Mouse (Mus musculus) inflammation-experienced regulatory T-cells, adult 16 weeks (primary cell): Measurements from ENCODE around the gene Mc3r. TPM values are rescaled to one million over a fixed set of nuclear protein-coding genes. Genes with fewer than 3 reads are reported as not detected.

Source experiments
- polyA plus RNA-seq: library from polyadenylated mRNA; unstranded; fragments of 100-300 nt; shearing (Covaris generic); gene quantifications from one replicate; pipeline ENCODE4 v1.2.1, GENCODE M21; 2017

Gene Mc3r
- not detected for polyA plus RNA-seq

GRCm38 (mm10) chr2:172248106-172248764 is at the start of gene Mc3r:
TSS of gene Mc3r (plus strand) at chr2:172248492.

Other genes starting within 250 kb of the Mc3r start
- not detected for gene Cbln4, start 205.0 kb upstream of the Mc3r start, polyA plus RNA-seq
- gene Fam210b, start 97.1 kb downstream of the Mc3r start, polyA plus RNA-seq, result 24.9 TPM
- 6.9 TPM for gene Aurka, start 122.0 kb downstream of the Mc3r start, polyA plus RNA-seq
- gene Cstf1, start 122.2 kb downstream of the Mc3r start, polyA plus RNA-seq, result 39.1 TPM
- 10.3 TPM for gene Cass4, start 145.3 kb downstream of the Mc3r start, polyA plus RNA-seq
- 162 TPM for gene Rtf2, start 192.1 kb downstream of the Mc3r start, polyA plus RNA-seq
- 7.0 TPM for gene Gcnt7, start 210.1 kb downstream of the Mc3r start, polyA plus RNA-seq
- gene Fam209, start 224.0 kb downstream of the Mc3r start, polyA plus RNA-seq, result 0.57 TPM